Mouse (Mus musculus) lung, postnatal 10 days (tissue): ENCODE measurements around the gene B3galt6.

Source experiments
- DNase-seq: peaks from one replicate; pipeline ENCODE4 v3.0.0; 2021

B3galt6 gene

DNA sequence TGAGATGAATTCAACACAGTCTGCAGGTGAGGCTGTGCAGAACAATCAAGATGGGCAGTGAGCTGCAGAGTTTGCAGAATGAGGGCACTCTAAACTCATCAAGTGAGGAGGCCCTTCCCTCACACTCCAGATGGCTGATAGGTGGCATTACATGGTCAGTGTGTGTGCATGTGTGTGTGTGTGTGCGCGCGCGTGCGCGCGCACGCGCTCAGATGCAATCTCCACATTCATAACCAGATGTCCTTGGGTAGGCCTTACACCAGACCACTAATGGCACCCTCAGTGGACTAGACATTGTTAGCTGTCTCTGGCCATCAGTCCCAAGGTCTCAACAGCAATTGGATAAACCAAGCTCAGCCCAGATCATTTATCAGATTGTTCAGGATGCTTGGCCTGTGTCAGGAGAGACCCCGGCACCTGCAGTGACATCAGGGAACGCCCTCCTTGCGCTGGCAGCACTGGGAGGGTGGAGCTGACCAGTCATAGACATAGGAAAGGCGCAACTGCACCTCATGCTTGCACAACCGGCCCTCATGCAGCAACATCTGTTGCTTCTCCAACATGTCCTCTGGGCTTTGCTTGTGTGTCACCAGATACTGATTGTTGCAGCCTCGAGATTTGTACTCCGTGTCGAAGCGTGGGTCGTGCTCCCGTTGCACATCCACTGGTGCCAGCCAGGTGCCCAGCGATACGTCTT lies 1.1 kb downstream of the B3galt6 start:
- DNase-seq, result peak; percentile 25

DNA sequence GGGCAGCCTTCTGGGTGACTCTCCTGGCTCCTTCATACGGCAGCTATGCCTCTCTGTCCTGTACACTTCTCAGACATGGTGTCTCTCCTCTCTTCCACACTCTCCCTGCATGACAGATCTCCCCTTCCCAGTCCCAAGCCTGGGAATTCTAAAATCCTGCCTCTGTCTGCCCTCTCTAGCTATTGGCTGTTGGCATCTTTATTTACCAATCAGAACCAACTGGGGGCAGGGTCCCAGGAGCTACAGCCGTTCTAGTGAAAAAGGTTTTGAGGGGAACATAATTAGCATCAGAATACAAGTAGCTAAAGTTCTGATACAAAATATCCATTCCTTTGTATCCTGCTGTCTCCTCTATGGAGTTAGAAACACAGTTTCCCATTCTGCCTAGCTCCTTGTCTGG lies 8.7 kb downstream of the B3galt6 start:
- DNase-seq, result no peak

- no peak for DNase-seq
These were observed 10.9 kb downstream of the B3galt6 start for GRCm38 (mm10) chr4:155981436-155982082.

DNA sequence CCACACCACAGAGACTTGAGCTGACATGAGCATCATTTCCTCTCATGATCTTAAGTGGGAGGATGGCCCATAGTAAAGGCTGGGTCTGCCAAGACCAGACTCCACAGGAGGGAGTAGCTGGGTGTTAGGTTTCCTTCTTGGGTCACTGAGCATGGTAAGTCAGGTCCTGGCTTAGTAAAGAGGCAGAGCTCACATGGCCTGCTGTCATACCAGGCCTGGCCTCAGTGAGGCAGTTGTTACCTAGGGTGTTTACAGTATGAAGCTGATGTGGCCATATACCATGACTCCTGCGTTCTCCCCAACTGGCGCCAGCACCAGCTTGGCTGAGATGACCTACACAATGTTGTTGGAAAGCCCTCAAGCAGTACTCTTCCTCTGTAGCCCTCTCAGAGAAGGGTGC lies 19.2 kb downstream of the B3galt6 start:
- no peak for DNase-seq

GRCm38 (mm10) chr4:155972651-155973050 lies 19.8 kb downstream of the B3galt6 start:
- no peak for DNase-seq

GRCm38 (mm10) chr4:155970286-155970685 lies 22.2 kb downstream of the B3galt6 start:
- no peak for DNase-seq

- no peak for DNase-seq
These were observed 23.3 kb downstream of the B3galt6 start for GRCm38 (mm10) chr4:155969043-155969653.

DNA sequence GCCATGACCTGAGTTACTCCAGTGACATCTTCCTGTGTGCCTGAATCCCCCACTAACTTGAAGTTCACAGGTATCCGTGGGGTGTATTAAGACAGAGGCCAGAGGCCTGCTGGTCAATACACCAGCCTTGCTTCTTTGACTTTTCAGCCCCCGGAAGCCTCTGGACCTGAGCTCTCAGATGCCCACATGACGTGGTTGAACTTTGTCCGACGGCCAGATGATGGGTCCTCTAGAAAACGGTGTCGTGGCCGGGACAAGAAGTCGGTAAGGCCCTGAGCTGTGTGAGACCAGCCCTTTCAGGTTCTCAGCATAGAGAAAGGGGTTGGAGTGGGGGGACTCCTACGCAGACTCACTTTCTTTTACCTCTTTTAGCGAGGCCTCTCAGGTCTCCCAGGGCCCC lies 28.1 kb downstream of the B3galt6 start:
- DNase-seq, result no peak

DNA sequence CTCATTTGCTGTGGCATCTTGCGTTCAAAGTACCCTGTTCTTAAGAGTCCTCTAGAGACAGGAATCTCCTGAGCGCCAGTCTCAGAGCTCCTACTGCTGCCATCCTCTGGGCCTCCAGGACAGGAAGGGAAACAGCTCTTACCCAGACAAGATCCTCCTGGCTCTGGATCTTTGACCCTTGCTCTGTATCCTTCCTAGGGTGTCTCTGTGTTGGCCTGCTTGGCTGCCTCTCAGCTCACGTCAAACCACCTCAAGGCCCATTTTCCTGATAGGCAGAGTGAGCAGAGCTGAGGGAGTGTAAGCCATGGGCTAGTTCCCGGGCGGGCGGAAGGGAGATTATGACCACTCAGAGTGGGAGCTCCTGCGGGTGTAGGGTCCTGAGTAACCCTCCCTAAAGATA lies 29.3 kb downstream of the B3galt6 start:
- DNase-seq, result no peak

DNA sequence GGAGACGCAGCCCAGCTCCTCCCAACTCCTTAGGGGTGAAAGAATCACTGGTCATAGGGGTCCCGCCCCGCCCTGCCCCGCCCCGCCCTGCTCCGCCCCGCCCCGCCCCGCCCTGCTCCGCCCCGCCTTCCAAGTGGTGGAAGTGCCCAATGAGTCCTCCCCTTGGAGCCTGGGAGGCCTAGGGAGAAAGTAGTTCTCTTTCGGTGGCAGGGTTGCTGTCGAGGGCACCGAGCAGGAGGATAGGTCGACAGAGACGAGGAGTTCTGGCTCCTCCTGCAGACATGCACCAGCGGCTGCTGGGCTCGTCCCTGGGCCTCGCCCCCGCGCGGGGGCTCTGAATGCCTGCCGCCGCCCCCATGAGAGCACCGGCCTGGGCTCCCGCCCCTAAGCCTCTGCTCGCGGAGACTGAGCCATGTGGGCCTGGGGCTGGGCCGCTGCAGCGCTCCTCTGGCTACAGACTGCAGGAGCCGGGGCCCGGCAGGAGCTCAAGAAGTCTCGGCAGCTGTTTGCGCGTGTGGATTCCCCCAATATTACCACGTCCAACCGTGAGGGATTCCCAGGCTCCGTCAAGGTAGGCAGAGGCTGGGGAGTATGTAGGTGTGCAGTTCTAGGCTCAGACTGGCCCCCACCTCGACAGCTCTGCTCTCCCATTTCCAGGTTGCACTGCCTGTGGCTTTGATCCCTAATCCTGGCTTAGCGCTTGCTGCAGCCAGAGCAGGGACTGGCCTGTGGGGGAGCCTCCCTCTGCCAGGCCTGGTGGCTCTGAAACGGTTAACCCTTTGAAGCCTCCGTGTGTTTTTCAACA lies 30.1 kb downstream of the B3galt6 start, which contains the start of gene C1qtnf12:
Gene C1qtnf12, plus strand, starts transcription at position 152 of the 805 bp plus-strand sequence.
- peak; percentile 56 for DNase-seq

DNA sequence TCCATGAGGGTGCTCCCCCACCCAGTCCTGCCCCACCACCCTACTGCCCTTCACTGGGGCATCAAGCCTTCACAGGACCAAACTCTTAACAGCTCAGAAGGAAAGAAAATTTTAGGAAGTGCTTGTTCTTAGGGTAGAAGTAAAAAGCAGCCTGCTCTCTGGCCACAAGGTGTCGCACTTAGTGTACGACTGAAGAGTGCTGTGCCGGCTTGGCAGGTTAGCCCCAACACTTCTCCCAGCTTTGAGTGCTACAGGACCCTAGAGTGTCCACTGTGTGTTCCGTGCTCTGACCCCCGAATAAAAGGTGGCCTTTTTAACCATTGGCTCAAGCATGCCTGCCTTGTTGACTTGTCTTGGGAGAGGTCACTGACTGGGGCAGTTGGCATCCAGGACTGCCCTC lies 33.2 kb downstream of the B3galt6 start:
- peak; percentile 89 for DNase-seq

DNA sequence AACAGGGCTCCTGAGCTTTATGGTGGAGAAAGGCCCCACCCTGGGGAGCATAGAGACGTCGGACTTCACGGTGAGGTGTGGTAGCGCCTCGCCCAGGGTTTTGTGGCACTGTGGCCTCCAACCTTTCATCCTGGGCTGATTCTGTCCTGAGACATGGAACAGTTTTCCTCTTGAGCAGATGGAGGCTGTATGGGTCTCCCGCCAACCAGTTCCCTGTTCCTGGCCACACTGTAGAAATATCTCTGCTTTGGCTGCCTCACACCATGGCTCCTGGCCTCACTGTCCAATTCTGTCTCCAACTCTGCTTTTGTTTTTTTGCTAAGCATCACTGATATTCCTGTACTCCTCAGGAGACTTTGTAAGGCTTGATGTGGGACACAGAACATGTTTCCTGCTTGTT lies 37.0 kb downstream of the B3galt6 start:
- no peak for DNase-seq

DNA sequence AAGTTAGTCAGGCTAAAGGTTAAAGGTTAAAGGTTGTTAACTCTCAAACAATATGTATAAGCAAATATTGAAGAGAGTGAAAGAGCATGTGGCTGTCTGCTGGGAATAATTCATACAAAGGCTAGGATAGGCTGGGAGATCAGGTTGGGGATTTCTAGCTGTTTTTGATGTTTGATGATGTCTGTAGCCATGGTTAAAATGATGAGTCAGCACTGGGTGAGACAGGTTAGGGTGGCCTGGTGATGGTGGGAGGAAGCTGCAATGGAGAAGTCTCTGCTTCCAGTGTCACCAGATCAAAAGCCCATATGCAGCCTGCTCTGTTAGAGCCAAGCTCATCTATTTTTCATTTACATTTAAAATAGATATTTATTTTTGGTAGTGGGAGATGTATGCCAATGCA lies 45.4 kb downstream of the B3galt6 start:
- no peak for DNase-seq

DNA sequence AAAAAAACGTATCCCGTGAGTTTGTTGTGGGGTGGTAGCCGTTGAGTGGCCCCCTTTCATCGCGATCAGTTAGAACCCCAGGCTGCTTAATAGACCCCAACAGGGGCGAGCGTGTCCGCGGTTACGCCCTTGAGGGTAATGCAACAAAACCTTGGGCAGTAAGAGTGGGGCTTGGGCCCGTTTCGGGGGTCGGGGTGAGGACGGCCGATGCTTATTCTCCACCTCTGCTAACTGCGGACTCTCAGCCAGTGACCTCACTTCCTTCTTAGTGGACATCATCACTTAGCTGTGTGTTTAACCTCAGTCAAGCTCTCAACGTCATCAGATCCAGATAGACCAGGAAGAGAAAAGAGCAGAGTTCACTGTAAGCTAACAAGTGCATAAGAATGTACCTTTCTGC lies 48.2 kb downstream of the B3galt6 start:
- DNase-seq, result no peak

DNA sequence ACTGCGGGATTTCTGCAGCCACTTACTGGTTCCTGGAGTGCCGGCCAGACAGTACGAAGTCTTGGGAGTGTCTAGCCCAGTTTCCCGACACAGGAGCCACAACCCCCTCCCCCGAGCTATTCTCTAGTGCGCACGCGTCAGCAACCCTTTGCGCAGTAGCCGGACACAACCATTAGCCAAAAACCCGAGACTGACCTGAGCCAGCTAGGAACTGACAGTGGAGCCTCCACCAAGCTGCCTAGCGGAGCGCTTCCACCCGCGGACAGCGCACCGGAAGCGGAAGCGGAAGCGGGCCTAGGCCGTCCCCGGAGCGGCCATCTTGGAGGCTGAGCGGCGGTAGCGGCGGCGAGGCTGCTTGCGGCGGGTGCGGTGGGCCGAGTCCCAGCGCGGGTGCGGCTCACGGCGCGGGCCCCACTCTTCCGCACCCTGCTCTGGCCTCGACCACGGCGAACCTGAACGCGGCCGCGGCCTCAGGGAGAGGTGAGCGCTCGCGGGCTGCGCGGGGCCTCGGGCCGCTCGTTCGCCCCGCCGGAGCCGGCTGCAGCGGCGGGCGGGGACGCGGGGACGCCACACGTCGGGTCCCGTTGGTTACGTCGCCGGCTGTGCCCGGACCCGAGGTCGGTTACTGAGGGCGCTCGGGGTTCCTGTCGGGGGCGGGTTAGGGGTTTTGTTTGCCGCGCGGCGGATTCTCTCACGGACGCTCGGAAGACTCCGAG lies 48.8 kb downstream of the B3galt6 start, which contains the start of gene Ube2j2:
Gene Ube2j2, plus strand, starts transcription at position 298 of the 716 bp plus-strand sequence.
- DNase-seq, result peak; percentile 98

DNA sequence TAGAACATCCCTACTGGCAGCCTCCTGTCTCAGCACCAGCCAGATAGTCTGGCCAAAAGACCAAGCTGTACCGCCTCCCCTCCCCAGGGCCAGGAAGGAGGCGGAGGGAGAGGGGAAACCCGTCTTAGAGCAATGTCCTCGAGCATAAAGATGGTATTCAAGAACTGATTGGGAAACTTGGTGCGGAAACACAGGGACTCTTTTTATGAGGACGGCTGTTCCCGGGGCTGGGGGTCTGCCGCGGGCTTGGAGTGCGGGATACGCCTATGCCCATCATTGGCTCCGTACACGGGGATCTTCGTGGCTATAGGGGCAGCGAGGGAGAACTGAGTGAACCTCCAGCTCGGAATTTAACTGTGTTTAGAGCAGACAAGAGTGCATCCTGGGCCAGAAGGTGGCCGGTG lies 49.4 kb downstream of the B3galt6 start:
- peak; percentile 70 for DNase-seq
